Mouse (Mus musculus) telencephalon, adult 2 months (tissue): ENCODE measurements at regions not wholly inside any gene's neighbourhood (a gene's known extent, or its start where the extent isn't known, plus 50 kb on each side); places are given as distances from the start of the nearest gene placed in this dataset.
A peak's percentile ranks its signal among the peaks of the same experiment; 100 is the strongest.

Experiments
- DNase-seq: peaks from one replicate; pipeline ENCODE4 v3.0.0-alpha.2; 2011; ENCODE audit warnings: low read depth, low spot score

DNA sequence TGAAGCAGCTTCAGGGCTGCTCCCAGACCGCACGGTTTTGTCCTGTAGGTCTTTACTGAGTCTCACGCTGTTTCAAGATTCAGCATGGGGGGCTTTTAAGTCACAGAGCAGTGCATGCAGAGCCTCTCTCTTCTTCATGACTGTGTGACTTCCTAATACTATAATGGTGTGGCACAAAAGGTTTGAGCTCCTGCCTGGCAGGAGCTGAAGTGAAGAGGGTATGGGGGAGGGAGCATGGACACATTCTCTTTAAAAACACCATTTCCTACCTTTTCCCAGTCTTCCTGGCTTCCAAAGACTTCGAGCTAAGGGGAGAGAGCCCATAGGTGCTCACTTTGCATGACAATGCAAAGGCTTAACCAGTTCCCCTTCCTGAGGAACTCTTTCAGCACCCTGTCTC, 934.9 kb upstream of the Gm5150 start:
- no peak for DNase-seq

- DNase-seq, result no peak
Observed at GRCm38 (mm10) chr3:16939533-16939932, 933.3 kb upstream of the Gm5150 start.

- DNase-seq, result no peak
Observed at GRCm38 (mm10) chr3:16939127-16939526, 932.9 kb upstream of the Gm5150 start.

GRCm38 (mm10) chr3:16938491-16939001, 932.3 kb upstream of the Gm5150 start:
- DNase-seq, result no peak

GRCm38 (mm10) chr3:16930299-16930698, 924.1 kb upstream of the Gm5150 start:
- no peak for DNase-seq

DNA sequence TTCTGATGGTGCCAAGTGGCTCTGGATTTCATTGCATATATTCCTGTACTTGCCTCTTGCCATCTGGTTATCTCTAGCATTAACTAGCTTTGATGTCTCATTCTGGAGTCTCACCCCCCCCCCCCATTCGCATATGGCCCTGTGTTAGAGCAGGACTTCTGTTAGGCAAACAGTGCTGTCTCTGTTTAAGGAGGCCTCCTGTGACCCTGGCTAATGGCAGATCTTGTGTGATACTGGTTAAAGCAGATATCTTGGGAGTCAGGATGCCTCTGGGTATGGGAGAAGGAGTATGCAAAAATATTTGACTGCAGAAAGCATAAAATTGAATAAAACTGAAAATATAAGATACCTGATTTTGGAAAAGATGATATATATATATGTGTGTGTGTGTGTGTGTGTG, 923.6 kb upstream of the Gm5150 start:
- DNase-seq, result no peak

DNA sequence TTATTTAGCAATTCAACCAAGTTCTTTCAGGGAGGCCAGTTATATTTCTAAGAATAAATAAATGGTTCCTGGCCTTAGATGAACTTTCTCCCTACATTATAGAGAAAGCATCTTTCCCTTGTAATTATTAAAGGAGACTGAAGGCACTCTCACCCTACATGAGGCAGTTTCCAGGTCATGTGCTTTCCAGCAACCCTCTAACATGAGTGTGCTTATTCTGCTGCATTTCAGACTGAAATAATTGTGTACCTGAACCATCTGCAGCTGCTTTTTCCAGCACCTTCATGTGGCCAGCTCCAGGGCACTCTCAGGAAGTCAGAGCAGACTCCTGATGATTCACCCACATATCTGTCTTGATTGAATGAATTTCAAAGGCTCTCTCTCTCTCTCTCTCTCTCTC, 917.8 kb upstream of the Gm5150 start:
- no peak for DNase-seq

GRCm38 (mm10) chr3:16923234-16923914, 917.1 kb upstream of the Gm5150 start:
- no peak for DNase-seq

- no peak for DNase-seq
Observed at GRCm38 (mm10) chr3:16921330-16921729, 915.1 kb upstream of the Gm5150 start.

- no peak for DNase-seq
Observed at GRCm38 (mm10) chr3:16918374-16918773, 912.1 kb upstream of the Gm5150 start.

DNA sequence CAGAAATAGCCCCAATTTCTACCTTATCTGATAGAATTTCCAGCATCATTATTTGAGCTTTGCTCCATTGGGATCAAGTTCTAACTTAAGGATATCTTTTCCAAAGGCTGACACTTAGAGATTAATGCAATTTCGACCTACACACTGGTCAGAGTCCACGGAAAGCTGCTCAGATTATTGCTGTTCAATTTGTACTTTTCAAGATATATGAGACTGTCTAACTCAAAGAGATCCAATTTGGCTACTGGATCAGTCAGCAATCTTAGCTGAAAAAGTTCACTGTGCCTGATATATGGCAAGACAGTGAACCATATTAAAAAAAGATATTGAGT, 909.8 kb upstream of the Gm5150 start:
- no peak for DNase-seq

- DNase-seq, result no peak
Observed at GRCm38 (mm10) chr3:16915389-16916071, 909.3 kb upstream of the Gm5150 start.

DNA sequence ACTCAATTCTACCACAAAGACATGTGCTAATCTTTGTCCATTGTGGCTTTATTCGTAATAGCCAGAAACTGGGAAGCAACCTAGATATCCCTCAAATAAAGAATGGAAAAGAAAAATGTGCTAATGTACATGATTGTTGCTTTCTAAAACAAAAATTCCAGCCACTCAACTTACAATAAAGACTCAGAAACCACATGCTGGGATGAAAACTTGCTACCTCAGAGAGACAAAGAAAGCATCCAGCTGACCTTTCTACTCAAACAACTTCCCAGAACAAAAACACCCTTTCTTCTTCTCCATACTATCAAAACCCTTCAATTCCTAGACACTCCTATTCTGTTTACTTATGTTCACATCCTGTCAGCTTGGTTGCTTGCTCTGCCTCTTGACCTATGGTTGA, 881.9 kb upstream of the Gm5150 start:
- DNase-seq, result no peak

- peak; percentile 26 for DNase-seq
Observed at GRCm38 (mm10) chr3:16872337-16873117, 866.3 kb upstream of the Gm5150 start.

DNA sequence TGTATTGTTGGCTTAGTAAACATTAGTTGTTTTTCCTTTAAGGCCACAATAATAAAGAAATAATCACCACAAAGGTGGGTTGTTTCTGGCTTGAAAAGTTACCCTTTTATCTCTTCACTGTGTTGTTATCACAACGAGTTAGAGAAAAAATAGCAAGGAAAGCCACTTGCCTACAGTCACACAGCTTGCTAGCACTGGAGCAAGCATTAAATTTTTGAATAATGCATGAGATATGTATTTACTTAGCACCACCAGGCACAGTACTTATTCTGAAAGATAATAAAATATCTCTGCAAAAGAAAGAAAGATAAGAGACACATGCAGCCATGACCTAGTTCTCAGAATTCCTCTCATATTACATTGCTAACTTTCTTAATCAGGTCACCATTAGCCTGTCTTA, 853.8 kb upstream of the Gm5150 start:
- no peak for DNase-seq

- DNase-seq, result no peak
Observed at GRCm38 (mm10) chr3:16858931-16859330, 852.7 kb upstream of the Gm5150 start.

GRCm38 (mm10) chr3:16855251-16855650, 849.0 kb upstream of the Gm5150 start:
- no peak for DNase-seq

DNA sequence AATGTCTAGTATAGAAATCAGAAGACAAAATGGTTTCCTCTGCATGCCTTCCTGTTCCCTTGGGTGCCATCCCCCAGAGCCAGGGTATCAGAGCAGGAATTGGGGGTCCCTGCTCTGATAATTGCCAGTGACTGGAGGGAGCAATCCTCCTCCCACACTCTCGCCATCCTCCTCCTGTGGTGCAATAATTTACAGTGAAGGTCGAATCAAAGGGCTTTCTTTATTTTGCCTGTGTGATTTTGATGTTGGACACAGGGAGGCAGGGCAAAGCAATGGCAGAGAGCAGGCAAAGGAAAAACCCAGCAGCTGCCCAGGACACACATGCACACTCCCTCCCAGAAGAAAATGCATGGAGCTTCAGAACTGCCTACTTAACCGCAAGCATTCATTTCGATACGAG, 847.8 kb upstream of the Gm5150 start:
- no peak for DNase-seq

- no peak for DNase-seq
Observed at GRCm38 (mm10) chr3:16846785-16847520, 840.7 kb upstream of the Gm5150 start.

GRCm38 (mm10) chr3:16820536-16820935, 814.3 kb upstream of the Gm5150 start:
- no peak for DNase-seq

GRCm38 (mm10) chr3:16819218-16820122, 813.2 kb upstream of the Gm5150 start:
- DNase-seq, result no peak
